Mouse (Mus musculus) liver, postnatal 0 days (tissue): ENCODE results near the gene Prss46.

Experiments used
- CTCF ChIP-seq: sonication (generic); IDR thresholded peaks from 2 replicates; pipeline ENCODE4 v1.5.1; 2016; ENCODE audit warnings: antibody characterized with exemption, low read depth
- EP300 ChIP-seq: IDR thresholded peaks from 2 replicates; pipeline ENCODE4 v1.6.1; 2016; ENCODE audit warnings: antibody characterized with exemption, low read depth, mild to moderate bottlenecking

DNA sequence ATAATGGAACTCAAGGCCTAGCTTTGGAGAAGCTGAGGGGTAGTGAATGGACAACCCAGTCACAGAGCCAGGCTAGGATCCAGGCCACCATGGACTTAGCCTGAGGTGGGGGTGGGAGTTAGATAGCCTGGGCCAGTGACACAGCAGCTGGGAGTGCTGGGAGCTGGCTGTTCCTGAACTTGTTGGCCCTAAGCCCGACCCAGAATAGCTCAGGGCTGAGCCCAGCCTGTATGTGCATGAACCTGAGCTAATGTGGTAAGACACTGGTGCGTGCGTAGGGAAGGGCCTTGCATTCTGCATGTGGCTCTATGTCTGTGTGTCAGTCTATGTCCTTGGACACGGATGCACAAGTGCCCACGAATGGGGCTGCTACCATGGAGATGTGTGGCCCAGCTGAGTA, 33.6 kb downstream of the Prss46 start:
- no peak for TF ChIP-seq EP300
- no peak for TF ChIP-seq CTCF
